Mouse (Mus musculus): Measurements from ENCODE around the gene Tagap1.
"Not testable (repeated sequence)": the region's sequence is repeated elsewhere in the genome, so short reads cannot be mapped to it uniquely, and the experiment has no call there.

The Tagap1 gene

GRCm38 (mm10) chr17:6960776-6961175 is at the start of gene Tagap1:
TSS of gene Tagap1 (minus strand) at chr17:6961156.
- DNase-seq (ENCODE audit: low spot score): peak; percentile 17

GRCm38 (mm10) chr17:7009901-7010300 is 48.9 kb upstream of the Tagap1 start:
- not testable (repeated sequence) for DNase-seq (ENCODE audit: low spot score)

- not testable (repeated sequence) for DNase-seq (ENCODE audit: low spot score)
Observed at GRCm38 (mm10) chr17:7009440-7009839, 48.5 kb upstream of the Tagap1 start.

GRCm38 (mm10) chr17:7008885-7009284 is 47.9 kb upstream of the Tagap1 start:
- not testable (repeated sequence) for DNase-seq (ENCODE audit: low spot score)

- not testable (repeated sequence) for DNase-seq (ENCODE audit: low spot score)
Observed at GRCm38 (mm10) chr17:7005646-7006045, 44.7 kb upstream of the Tagap1 start.

GRCm38 (mm10) chr17:7003392-7003791 is 42.4 kb upstream of the Tagap1 start:
- not testable (repeated sequence) for DNase-seq (ENCODE audit: low spot score)

- not testable (repeated sequence) for DNase-seq (ENCODE audit: low spot score)
Observed at GRCm38 (mm10) chr17:7001790-7002585, 41.0 kb upstream of the Tagap1 start.

- not testable (repeated sequence) for DNase-seq (ENCODE audit: low spot score)
Observed at GRCm38 (mm10) chr17:6997778-6998490, 37.0 kb upstream of the Tagap1 start.

GRCm38 (mm10) chr17:6996826-6997225 is 35.9 kb upstream of the Tagap1 start:
- DNase-seq (ENCODE audit: low spot score): not testable (repeated sequence)

GRCm38 (mm10) chr17:6995504-6995903 is 34.5 kb upstream of the Tagap1 start:
- not testable (repeated sequence) for DNase-seq (ENCODE audit: low spot score)

- not testable (repeated sequence) for DNase-seq (ENCODE audit: low spot score)
Observed at GRCm38 (mm10) chr17:6986118-6986517, 25.2 kb upstream of the Tagap1 start.

- DNase-seq (ENCODE audit: low spot score): not testable (repeated sequence)
Observed at GRCm38 (mm10) chr17:6980144-6980543, 19.2 kb upstream of the Tagap1 start.

- DNase-seq (ENCODE audit: low spot score): not testable (repeated sequence)
Observed at GRCm38 (mm10) chr17:6979380-6979779, 18.4 kb upstream of the Tagap1 start.

GRCm38 (mm10) chr17:6978287-6979248 is 17.6 kb upstream of the Tagap1 start, which contains the start of gene Gm49721:
TSS of gene Gm49721 (plus strand) at chr17:6978904.
- DNase-seq (ENCODE audit: low spot score): peak; percentile 55

- not testable (repeated sequence) for DNase-seq (ENCODE audit: low spot score)
Observed at GRCm38 (mm10) chr17:6974985-6975384, 14.0 kb upstream of the Tagap1 start.

GRCm38 (mm10) chr17:6972836-6973396 is 12.0 kb upstream of the Tagap1 start:
- DNase-seq (ENCODE audit: low spot score): not testable (repeated sequence)

GRCm38 (mm10) chr17:6971238-6971637 is 10.3 kb upstream of the Tagap1 start:
- DNase-seq (ENCODE audit: low spot score): not testable (repeated sequence)

GRCm38 (mm10) chr17:6970334-6970733 is 9.4 kb upstream of the Tagap1 start, which contains the start of gene Rnaset2b:
TSS of gene Rnaset2b (plus strand) at chr17:6970634.
- not testable (repeated sequence) for DNase-seq (ENCODE audit: low spot score)

- DNase-seq (ENCODE audit: low spot score): not testable (repeated sequence)
Observed at GRCm38 (mm10) chr17:6967673-6968072, 6.7 kb upstream of the Tagap1 start.

- DNase-seq (ENCODE audit: low spot score): not testable (repeated sequence)
Observed at GRCm38 (mm10) chr17:6965364-6965763, 4.4 kb upstream of the Tagap1 start.

- not testable (repeated sequence) for DNase-seq (ENCODE audit: low spot score)
Observed at GRCm38 (mm10) chr17:6962936-6963335, 2.0 kb upstream of the Tagap1 start.
